Mouse (Mus musculus): ENCODE measurements around the gene Ell. TPM values are rescaled to one million over a fixed set of nuclear protein-coding genes. Genes with fewer than 3 reads are reported as not detected.

Gene Ell
- total RNA-seq, 2 experiments from 2014 or later, result 12.0 to 12.1 TPM

DNA sequence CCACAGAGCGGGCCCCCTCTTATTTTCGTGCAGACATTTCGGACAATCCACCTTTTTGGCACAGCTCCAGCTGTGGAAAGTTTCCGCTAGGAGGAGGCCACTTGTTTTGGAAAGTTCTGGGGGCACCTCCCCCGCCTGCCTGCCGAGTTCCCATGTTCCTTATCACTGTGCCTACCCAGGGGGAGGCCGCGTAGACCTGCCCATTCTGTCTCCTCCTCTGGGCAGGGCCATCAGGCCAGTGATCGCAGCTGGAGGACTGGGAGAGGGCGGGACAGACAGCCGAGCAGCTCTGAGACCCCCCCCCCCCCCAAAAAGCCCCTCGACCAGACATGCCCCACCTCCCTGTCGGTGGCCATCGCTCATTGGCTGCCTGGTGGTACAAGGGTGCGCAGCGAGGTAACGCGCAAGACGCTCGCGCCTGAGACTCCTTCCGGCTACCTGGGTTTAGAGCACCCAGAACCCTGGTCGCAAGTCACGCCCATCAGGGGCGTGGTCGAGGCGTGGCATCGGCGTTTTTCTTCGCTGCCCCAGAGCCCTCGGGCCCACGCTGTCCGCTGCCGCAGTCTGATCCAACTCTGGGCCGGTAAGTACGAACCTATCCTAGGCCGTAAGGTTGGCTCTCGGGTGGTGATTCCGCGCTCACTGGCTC is 54.8 kb downstream of the Ell start, which contains the start of gene Isyna1:
Gene Isyna1 (plus strand): TSS at position 413 of the 649 bp plus-strand sequence.
- intact Hi-C loops (cut with DNase I), result no loop called here
- peak; percentile 79 to 83 for DNase-seq

DNA sequence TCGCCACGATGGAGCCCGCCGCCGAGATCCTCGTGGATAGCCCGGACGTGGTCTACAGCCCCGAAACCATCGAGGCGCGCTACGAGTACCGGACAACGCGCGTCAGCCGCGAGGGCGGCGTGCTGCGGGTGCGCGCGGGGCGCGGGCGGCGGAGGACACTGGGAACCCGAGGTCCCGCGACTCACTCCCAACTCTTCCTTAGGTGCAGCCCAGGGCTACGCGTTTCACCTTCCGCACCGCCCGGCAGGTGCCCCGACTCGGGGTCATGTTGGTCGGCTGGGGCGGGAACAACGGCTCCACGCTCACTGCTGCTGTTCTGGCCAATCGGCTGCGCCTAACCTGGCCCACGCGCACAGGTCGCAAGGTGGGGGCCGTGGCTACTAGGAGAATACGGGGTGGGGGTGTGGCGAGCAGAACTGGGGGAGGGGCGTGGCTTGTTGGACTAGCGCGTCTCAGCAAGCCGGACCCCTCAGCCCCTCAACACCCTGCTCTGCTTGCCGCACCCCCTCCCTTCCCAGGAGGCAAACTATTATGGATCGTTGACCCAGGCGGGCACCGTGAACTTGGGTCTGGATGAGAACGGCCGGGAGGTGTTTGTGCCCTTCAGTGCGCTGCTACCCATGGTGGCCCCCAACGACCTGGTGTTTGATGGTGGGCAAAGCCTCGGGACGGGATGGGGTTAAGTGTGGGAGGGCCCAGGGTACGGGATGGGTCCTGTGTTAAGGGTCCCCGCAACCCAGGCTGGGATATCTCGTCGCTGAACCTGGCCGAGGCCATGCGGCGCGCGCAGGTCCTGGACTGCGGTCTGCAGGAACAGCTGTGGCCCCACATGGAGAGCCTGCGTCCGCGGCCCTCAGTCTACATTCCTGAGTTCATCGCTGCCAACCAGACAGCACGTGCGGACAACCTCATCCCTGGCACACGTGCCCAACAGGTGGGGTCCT is 55.6 kb downstream of the Ell start:
- intact Hi-C loops (cut with DNase I), result no loop called here
- no peak for DNase-seq

DNA sequence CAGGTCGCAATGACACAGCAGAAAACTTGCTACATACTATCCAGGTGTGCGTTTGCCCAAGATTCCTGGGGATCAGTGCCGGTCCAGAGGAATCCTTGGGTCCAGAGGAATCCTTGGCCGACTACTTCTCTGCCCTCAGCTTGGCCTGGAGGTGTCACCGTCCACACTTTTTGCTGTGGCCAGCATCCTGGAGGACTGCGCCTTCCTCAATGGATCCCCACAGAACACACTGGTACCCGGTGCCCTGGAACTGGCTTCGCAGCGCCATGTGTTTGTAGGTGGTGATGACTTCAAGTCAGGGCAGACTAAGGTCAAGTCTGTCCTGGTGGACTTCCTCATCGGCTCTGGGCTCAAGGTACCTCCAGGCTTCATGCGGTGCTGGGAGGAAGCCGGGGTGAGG is 56.6 kb downstream of the Ell start:
- DNase-seq, result no peak
- intact Hi-C loops (cut with DNase I), result no loop called here

DNA sequence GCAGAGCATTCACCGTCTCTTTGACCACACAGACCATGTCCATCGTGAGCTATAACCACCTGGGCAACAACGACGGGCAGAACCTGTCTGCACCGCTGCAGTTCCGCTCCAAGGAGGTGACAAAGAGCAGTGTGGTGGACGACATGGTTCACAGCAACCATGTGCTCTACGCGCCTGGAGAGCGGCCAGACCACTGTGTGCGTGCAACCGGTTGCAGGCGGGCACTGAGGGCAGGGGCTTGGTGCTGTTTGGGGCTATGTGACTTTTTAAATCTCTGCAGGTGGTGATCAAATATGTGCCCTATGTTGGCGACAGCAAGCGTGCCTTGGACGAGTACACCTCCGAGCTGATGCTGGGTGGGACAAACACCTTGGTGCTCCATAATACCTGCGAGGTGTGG is 57.0 kb downstream of the Ell start:
- DNase-seq, result no peak
- intact Hi-C loops (cut with DNase I), result no loop called here

DNA sequence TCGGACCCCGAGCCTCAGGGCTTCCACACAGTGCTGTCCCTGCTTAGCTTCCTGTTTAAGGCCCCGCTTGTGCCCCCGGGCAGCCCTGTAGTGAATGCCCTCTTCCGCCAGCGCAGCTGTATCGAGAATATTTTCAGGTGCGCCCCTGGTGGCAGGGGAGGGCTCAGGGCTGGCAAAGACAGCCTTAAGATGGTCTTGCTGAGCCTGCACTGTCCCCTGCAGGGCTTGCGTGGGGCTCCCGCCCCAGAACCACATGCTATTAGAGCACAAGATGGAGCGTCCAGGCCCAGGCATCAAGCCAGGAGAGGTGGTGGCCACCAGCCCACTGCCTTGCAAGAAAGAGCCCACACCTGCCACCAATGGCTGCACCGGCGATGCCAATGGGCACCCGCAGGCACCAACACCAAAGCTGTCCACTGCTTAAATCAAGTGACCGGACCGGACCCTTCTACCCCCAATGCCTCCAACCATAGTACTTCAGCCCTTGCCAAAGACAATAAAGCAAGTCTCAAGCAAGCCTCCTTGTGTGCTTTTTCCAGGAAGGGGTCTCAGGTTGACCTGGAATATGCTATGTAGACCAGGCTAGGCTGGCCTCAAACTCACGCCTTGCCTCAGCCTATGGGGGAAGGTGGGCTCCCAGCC is 57.6 kb downstream of the Ell start:
- intact Hi-C loops (cut with DNase I), result no loop called here

DNA sequence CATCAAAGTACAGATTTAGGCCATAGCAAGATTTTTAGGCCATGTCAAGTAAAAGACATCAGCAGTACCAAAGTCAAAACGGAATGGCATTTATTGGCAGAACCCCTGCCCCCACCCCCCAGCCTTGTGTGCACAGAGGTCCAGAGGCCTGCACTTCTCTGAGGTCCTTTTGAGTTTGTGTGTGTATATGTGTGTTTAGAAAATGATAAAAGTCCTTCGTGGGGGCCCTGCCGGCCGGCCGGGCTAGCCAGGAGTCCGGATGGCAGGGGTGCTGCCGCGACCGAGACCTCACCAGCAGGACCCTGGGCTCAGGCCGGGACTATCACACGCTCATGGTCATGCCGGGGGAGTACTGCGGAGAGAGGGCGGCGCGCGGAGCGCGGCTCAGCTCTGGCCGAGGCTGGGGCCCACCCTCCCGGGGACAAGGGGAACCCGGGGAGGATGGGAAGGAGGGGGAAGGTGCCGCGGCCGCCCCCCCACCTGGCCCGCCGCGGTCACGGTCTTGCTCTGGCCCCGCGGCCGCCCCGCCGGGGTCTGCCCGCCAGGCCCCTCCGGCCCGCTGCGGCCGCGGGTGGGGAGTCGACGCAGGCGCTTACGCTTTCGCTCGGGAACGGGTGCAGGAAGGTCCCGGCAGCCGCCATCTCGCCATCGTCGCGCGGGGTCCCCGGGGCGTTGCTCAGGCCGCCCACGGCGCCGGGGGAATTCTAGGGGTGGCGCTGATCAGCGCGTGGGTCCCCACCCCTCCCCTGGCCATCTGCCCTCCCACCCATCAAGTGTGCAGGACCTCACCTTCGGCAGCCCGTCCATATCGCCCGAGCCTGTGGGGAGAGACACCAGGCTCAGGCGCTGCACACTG is 58.4 kb downstream of the Ell start:
- intact Hi-C loops (cut with DNase I), result no loop called here

More for the DNA sequence above, 57.6 kb downstream of the Ell start:
- DNase-seq, result no peak

DNA sequence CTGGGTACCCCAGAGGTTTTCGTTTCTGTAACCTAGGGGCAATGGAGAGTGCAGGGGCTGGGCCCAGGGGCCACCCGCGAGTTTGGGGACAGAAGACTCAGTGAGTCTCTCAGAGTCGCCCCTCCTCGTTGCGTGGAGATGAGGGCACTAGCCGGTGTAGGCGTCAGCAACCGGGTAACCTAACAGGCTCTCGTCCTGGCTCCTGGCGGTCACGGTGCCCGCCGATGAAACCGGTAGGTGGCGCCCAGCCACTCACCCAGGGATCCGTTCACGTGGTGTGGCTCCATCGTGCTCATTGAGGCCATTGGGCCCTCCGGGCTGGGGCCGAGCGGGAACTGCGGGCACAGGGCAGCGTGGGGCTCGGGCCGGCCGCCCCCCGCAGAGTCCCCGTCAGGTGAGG is 59.0 kb downstream of the Ell start:
- intact Hi-C loops (cut with DNase I), result no loop called here
- DNase-seq, result peak; percentile 65 to 67

More for the DNA sequence above, 58.4 kb downstream of the Ell start:
- DNase-seq, result no peak

DNA sequence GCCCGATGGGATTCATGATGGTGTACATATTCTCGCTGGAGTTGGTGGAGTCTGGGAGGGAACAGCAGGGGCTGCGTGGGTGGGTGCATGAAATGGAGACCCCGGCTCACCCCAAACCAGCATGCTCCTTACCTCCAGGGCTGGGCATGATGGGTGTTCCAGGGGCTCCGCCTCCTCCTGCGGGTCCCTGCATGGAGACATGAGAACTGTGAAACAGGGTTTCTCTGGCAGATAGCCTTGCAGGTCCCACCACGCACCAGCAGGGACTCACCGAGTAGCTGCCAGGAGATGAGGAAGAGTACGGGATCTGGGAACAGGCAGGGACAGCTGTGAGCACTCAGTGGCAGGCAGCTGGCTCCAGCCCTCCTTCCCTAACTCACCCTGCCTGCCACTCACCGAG is 59.5 kb downstream of the Ell start:
- no peak for DNase-seq
- intact Hi-C loops (cut with DNase I), result no loop called here

DNA sequence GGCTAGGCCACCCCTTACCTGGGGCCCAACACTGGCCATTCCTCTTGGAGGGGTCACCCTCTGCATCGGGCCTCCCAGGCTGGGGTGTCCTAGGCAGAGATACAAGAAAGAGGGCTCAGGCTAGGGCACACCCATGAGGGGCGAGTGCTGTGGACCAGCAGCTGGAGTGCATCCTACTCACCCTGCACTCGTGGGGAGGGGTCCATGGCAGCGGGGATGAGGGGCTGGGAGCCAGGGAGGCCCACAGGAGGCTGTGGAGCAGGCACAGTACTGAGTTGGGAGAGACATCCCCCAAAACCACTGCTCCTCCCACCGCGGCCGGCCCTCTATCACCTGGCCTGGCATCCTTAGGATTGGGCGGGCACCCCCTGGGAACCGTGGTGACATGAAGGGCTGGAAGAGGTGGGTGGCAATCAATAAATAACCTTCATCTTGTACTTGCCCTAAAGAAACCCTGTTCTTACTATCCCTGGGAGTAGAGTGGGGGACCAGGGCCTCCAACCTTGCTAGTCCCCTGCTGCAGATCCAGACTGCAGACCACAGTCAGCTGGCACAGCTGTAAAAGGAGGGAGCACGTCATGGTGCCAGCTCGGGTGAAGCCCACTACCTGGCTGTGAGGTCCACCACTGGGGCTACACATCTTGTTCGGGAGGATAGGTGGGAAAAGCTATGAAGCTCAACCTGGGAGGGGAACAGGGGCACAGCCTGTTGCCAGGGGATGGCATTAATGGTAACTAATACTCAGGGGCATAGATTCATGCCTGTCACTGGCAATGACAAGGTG is 60.4 kb downstream of the Ell start:
- no peak for DNase-seq
- intact Hi-C loops (cut with DNase I), result no loop called here

DNA sequence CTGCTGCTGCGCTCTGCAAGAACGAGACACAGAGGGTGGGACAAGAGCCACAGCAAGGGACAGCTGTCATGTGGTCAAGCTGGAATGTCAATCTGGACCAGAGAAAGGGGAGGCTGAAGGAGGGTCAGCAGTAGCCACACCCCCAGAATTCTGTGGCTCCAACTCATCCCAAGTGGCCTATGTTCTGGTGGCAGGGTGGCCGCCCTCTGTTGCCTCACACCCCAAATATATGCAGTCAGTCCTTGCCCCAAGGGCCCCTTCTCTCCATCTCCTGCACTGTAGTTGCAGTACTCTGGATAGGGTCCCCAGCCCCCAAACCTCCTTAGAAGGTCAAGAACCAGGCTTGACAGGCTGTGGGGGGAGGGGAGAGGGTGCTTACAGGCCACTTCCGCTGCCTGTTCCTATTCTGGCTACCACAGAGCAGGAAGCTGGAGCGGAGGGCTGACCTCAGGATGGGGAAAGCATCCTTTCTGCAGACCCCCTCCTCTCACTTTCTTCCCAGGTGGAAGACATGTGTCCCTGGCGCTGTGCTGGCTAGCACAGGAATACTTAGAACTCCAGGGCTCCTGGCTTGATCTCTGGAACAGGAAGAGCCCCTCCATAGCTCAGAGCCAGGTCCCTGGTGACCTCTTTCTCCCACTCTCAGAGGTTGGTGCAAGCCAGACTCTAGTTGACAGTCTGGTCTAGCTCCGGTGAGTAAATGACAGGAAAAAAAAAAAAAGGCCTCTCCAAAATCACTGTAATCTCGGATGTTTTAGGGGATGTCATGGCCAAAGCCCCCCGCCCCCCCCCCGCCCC is 61.4 kb downstream of the Ell start:
- intact Hi-C loops (cut with DNase I), result no loop called here
- peak; percentile 27 to 49 for DNase-seq

DNA sequence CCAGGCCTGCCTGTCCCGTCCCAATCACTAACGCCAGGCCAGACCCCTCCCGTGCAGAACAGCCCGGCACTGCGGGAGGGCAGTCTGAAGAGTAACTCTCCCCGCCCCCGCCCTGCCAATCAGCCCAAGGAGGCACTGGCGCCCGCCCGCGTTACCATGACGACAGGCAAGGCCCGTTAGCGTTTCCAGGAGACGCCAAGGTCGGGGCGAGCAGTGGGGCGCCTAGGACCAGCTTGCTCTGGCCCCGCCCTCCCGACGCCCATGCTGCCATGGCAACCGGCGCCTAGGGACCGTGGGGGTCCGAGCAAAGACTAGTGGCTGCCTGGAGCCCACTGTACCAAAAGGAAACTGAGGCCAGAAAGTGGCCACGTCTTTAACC is 62.0 kb downstream of the Ell start:
- DNase-seq, result peak; percentile 61 to 73
- intact Hi-C loops (cut with DNase I), result no loop called here

DNA sequence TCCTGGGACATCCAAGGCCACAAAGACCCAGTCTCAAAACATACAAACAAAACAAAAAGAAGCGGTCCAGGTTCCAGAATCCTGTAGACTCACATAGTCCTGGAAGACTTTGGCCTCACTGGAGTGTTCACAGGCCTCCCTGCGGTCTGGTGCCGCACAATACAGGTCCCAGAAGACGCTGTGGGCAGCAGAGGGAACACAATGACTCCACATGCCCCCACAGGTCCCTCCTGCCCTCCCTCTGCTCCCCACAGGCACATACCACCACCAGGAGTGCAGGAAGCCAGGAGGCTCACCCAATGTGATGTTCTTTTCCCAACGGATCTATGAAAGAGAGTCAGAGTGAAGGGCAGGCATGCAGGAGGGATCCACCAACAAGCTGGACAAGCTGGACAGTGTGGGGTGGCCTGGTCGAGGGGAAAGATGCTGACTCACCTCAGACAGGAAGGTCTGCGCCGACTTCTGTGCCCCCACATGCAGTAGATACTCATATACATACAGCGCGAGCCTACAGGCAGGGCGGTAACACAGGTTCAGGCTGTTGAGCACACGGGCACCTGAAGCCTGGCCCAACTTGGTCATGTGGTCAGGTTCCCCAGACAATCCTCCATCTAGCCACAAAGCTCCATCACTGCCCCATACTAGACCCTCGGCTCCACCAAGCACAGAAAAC is 63.0 kb downstream of the Ell start:
- intact Hi-C loops (cut with DNase I), result no loop called here
- no peak for DNase-seq

DNA sequence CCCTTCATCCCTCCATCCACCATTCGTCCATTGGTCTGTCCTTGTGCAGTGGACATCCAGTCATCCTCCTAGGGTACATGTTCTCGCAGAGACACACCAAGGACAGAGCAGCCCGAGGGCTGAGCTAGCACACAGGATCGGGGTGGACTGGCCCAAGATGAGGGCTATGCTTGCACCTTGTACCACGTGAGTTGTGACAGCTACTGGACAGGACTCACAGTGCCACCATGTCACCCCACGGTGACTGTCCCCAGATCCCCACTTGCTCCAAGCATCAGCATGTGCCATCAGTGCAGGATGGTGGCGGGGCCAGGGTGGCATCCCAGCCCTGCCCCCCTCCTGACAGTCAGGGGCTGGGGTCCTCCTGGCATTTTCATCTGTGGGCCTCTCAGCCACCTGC is 65.3 kb downstream of the Ell start:
- intact Hi-C loops (cut with DNase I), result no loop called here
- no peak for DNase-seq

DNA sequence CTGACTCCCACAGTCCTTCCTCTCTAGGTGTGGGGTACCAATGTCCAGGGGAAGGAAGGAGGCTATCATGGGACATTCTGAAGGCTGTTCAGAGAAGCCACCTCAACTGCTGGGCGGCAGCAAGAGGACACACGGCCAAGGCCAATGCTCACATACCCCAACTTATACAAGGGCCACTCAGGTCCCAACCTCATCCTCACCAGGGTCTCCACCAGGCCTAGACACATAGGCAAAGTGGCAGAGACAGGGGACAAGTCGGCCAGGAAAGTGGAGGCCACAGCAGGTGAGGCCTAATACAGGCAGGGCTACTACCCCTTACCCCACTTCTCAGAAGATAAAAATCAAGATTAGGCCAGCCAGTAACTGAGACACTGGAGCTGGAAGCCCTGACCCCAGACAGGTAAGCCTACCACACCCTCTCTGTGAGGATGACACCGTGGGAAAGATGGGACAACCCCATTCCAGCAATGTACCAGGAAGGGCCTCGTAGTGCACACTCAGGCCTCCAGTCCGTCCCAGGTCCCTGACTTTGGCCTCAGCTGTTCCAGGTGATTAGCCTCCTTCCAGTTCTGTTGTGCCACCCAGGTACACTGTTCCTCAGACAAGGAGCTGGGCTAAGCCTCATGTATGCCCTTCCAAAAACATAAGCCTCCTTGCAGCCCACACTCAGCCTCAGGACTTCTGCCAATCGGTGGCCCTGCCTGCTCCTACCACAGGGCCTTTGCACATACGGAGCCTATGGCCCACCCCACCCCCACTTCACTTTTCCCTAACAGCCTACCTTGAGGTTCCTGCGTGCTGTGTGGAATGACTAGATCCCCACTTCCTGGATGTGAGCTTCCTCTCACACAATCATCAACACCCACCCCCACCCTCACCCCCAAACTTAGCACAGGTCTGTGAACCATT is 66.9 kb downstream of the Ell start:
- intact Hi-C loops (cut with DNase I), result no loop called here
- no peak for DNase-seq

DNA sequence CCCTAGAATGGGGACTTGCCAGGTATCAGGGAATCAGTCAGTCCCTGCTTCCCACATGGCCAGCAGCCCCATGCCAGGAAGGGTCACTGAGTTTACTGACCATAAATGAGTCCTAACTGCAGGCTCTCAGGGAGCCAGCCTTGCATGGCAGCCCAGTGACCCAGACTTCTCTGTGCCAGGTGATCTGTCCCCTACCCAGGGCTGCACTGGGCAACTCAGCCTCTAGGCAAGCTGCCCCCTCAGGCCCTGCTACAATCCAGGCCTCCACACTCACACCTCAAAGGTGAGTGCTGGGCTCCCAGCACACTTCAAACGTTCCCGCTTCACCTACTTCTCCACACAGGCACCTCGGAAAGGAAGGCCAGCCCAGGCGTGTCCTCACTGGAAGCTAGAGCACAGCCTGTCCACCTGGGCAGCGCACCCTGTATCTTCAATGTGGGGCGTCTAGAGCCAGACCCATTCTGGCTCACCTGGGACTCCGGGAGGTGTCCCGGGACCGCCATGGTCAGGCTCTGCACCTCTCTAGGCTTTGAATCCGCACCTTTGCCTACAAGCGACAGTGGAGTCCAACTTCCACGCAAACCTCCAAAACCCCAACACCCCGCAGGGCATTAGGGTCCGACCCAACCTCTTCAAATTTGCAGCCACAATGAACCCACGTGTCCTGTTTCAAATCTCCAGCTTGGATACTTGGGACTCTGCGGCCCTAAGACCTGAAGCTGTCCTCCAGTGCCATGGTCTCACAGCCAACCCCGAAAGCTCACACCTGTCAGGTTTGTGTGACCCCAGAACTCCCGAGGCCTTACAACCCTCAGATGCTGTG is 67.7 kb downstream of the Ell start:
- intact Hi-C loops (cut with DNase I), result no loop called here
- no peak for DNase-seq

DNA sequence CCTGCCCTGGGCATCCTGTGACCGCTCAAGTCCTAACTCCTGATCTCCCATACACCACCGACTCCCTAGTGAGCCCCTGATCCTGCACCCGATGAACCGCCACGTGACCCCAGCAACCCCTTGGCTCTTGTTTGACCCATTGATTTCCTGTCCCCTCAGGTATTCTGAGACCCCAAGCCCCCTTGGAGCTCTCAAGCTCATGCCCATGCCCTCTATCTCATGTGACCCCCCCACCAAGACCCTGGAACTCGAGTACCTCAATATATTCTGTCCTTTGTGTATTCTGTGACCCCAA is 68.3 kb downstream of the Ell start:
- intact Hi-C loops (cut with DNase I), result no loop called here

More for the DNA sequence above, 68.3 kb downstream of the Ell start:
- no peak for DNase-seq

Data from heart, postnatal 36 days (tissue).